Mouse (Mus musculus) lung, embryonic 14.5 days (tissue): ENCODE results near the gene Ak5. TPM values are rescaled to one million over a fixed set of nuclear protein-coding genes. Genes with fewer than 3 reads are reported as not detected.

ENCODE experiments used
- ATAC-seq: fragments of 200-750 bp; cut with Nextera tagmentation; 2 replicates; pipeline ENCODE4 v1.8.0; 2017; ENCODE audit warnings: mild to moderate bottlenecking, moderate TSS enrichment, moderate library complexity; ENCODE audit not compliant: insufficient read depth
- DNase-seq: peaks from one replicate; pipeline ENCODE4 v3.0.0-alpha.2; 2015
- H3K27ac ChIP-seq: fragments of 300-500 bp; sonication (generic); 2 replicates; pipeline ENCODE4 v1.5.1; 2014; ENCODE audit warnings: low read depth, mild to moderate bottlenecking, moderate library complexity
- H3K27me3 ChIP-seq: fragments of 300-500 bp; sonication (generic); 2 replicates; pipeline ENCODE4 v1.6.1; 2014; ENCODE audit warnings: low read length, control low read depth; ENCODE audit not compliant: insufficient read depth
- H3K36me3 ChIP-seq: fragments of 300-500 bp; sonication (generic); 2 replicates; pipeline ENCODE4 v1.6.1; 2014; ENCODE audit warnings: control low read depth; ENCODE audit not compliant: insufficient read depth
- H3K4me1 ChIP-seq: fragments of 300-500 bp; sonication (generic); 2 replicates; pipeline ENCODE4 v1.6.1; 2014; ENCODE audit warnings: antibody characterized with exemption, control low read depth; ENCODE audit not compliant: insufficient read depth
- H3K4me2 ChIP-seq: fragments of 300-500 bp; sonication (generic); 2 replicates; pipeline ENCODE4 v1.6.1; 2014; ENCODE audit warnings: mild to moderate bottlenecking
- H3K4me3 ChIP-seq: fragments of 300-500 bp; sonication (generic); 2 replicates; pipeline ENCODE4 v1.5.1; 2014; ENCODE audit warnings: low read depth, low read length
- H3K9ac ChIP-seq: fragments of 300-500 bp; sonication (generic); 2 replicates; pipeline ENCODE4 v1.6.1; 2014
- H3K9me3 ChIP-seq: fragments of 300-500 bp; sonication (generic); 2 replicates; pipeline ENCODE4 v1.6.1; 2016; ENCODE audit warnings: low read depth, low read length, control low read depth
- CTCF ChIP-seq: IDR thresholded peaks from 2 replicates; pipeline ENCODE4 v1.5.1; 2016; ENCODE audit warnings: antibody characterized with exemption, low read depth
- WGBS: fragments of 180-500 bp; shearing (Covaris S2); extraction: QIAGEN DNeasy Blood & Tissue Kit; methylation state at CpG from one replicate; pipeline ENCODE4 v1.1.7; 2014; 5-methylcytosine and 5-hydroxymethylcytosine counted together
- polyA plus RNA-seq: library from polyadenylated mRNA; unstranded; fragments of >200 nt; fragmentation: Nextera tagmentation; extraction: Ambion mirVana; gene quantifications from 2 replicates; pipeline ENCODE4 v1.2.1, GENCODE M21; 2014

The Ak5 gene
- polyA plus RNA-seq, 1 experiment from 2014 or later: 4.1 TPM

DNA sequence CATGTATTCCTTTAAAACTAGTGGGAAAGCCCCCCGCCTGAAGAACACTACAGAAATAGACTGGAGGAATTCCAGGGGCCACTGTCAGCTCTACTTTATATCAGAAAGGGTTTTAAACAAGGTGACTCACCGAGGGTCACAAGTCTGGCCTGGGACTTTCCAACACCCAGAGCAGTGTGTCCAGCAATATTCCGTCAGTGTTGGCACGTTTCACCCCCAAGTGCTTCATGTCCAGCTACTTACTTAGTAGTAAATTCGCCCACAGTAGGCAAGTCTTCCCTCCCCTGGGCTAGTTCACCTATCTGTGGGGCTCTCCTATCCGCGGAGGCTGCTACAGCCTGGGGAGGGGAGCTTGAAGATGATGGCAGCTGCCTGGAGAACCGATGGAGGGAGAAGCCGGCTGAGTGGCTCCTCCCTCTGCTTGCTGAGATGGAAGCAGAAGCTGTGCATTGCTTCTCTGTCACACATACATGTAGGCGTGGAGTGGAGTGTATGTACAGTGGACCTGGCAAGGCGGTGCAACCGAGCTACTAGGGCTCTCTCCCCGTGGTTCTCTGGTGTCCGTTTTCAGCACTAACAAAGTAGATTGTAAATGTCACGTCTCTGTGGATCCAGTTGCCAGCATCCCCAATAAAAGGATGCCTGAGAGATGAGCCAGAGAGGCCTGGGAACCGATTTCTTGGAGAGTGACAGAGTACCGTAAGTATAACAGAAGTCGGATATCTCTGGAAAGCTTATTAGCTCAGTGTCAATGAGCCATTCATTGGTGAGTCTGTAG, 198.5 kb downstream of the Ak5 start:
- ATAC-seq: no peak
- no peaks in the 10 kb centered on the region for H3K36me3 ChIP-seq
- TF ChIP-seq CTCF: no peak
- H3K4me3 ChIP-seq: no peak overlapping the region
- WGBS: 70% methylated on average over 18 of the region's 18 CpGs
- no peaks in the 10 kb centered on the region for H3K9me3 ChIP-seq
- no peak overlapping the region for H3K9ac ChIP-seq
- no peak overlapping the region for H3K4me2 ChIP-seq
- H3K4me1 ChIP-seq: no peaks in the 10 kb centered on the region
- no peak overlapping the region for H3K27ac ChIP-seq
- no peak for DNase-seq
- H3K27me3 ChIP-seq: no peaks in the 10 kb centered on the region

DNA sequence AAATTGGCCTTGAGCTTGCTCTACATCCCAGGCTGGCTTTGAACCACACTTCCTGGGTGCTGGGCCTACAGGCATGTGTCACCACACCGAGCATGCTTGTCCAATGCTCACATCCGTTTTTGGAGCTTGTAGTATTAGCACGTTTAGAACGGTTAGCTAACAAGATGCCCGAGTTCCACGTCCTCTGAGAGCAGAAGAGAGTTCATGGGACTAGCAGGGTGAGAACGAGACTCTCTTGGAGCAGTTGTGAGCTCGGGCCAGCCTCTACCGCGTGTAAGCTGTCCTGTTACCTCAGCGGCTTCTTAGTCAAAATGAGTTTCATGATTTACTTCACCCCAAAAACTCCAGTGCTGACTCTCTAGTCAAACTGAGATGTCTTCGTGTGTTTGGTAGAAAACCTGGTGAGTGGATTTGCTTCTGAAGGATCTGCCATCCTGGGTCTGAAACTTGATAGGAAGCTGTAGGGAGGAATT, 199.6 kb downstream of the Ak5 start:
- Histone ChIP-seq H3K27ac (no peak overlapping the region), H3K4me2 (no peak overlapping the region), H3K4me3 (no peak overlapping the region), H3K4me1 (no peaks in the 10 kb centered on the region), H3K9me3 (no peaks in the 10 kb centered on the region), H3K36me3 (0 out of 2 replicates have a peak, but pooled peaks cover 6% of the 10 kb centered on the region), H3K9ac (no peak overlapping the region), H3K27me3 (no peaks in the 10 kb centered on the region)
- TF ChIP-seq CTCF: no peak
- WGBS: 77% methylated on average over 12 of the region's 12 CpGs
- ATAC-seq (no peak), DNase-seq (peak; percentile 30)

- Histone ChIP-seq H3K27ac (no peak overlapping the region), H3K4me2 (no peak overlapping the region), H3K4me3 (no peak overlapping the region), H3K4me1 (no peaks in the 10 kb centered on the region), H3K27me3 (no peaks in the 10 kb centered on the region), H3K9ac (no peak overlapping the region), H3K9me3 (no peaks in the 10 kb centered on the region), H3K36me3 (peaks cover 12% of the 10 kb centered on the region)
- 87% methylated on average over 8 of the region's 8 CpGs for WGBS
- no peak for TF ChIP-seq CTCF
- DNase-seq: no peak
- no peak for ATAC-seq
Measured at GRCm38 (mm10) chr3:152468032-152468431, 200.1 kb downstream of the Ak5 start.

- H3K4me1 ChIP-seq: no peaks in the 10 kb centered on the region
- no peak overlapping the region for H3K4me2 ChIP-seq
- no peak overlapping the region for H3K9ac ChIP-seq
- 76% methylated on average over 4 of the region's 4 CpGs for WGBS
- H3K9me3 ChIP-seq: no peaks in the 10 kb centered on the region
- ATAC-seq (no peak), DNase-seq (no peak)
- peaks cover 16% of the 10 kb centered on the region for H3K36me3 ChIP-seq
- TF ChIP-seq CTCF: no peak
- no peak overlapping the region for H3K27ac ChIP-seq
- no peak overlapping the region for H3K4me3 ChIP-seq
- H3K27me3 ChIP-seq: no peaks in the 10 kb centered on the region
Measured at GRCm38 (mm10) chr3:152467312-152467711, 200.8 kb downstream of the Ak5 start.

- no peaks in the 10 kb centered on the region for H3K4me1 ChIP-seq
- H3K9me3 ChIP-seq: no peaks in the 10 kb centered on the region
- H3K36me3 ChIP-seq: peaks cover 20% of the 10 kb centered on the region
- H3K9ac ChIP-seq: no peak overlapping the region
- DNase-seq (no peak), ATAC-seq (0 out of 2 replicates have a peak, but pooled peaks have one; percentile 33)
- TF ChIP-seq CTCF: no peak
- no peak overlapping the region for H3K4me3 ChIP-seq
- 59% methylated on average over 9 of the region's 9 CpGs for WGBS
- H3K27ac ChIP-seq: no peak overlapping the region
- no peak overlapping the region for H3K4me2 ChIP-seq
- no peaks in the 10 kb centered on the region for H3K27me3 ChIP-seq
Measured at GRCm38 (mm10) chr3:152466849-152467248, 201.3 kb downstream of the Ak5 start.

- DNase-seq (no peak), ATAC-seq (no peak)
- no peak overlapping the region for H3K9ac ChIP-seq
- H3K4me3 ChIP-seq: no peak overlapping the region
- no peaks in the 10 kb centered on the region for H3K4me1 ChIP-seq
- no peak overlapping the region for H3K27ac ChIP-seq
- no peak overlapping the region for H3K4me2 ChIP-seq
- H3K36me3 ChIP-seq: peaks cover 34% of the 10 kb centered on the region
- H3K27me3 ChIP-seq: no peaks in the 10 kb centered on the region
- WGBS: 84% methylated on average over 6 of the region's 6 CpGs
- no peak for TF ChIP-seq CTCF
- no peaks in the 10 kb centered on the region for H3K9me3 ChIP-seq
Measured at GRCm38 (mm10) chr3:152465338-152465737, 202.8 kb downstream of the Ak5 start.

DNA sequence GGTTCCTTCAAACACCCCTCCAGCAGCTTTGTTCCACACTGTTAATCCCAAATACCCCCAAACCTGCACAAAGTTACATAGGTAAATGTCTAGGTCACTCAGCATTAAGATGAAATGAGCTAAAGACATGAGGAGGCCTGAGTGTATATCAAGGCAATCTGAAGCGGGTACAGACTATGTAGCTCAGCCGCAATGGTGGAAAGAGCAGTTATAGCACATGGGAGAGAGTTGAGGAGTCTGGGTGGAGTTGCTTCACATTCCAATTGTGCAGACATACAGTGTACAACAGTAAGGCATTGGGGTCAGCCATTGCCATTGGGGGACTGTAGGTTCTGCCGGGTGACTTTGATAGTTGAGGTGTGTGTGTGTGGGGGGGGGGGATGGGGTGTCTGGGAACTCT, 203.7 kb downstream of the Ak5 start:
- DNase-seq: no peak
- TF ChIP-seq CTCF: no peak
- Histone ChIP-seq H3K36me3 (peaks cover 39% of the 10 kb centered on the region), H3K9me3 (no peaks in the 10 kb centered on the region), H3K4me3 (no peak overlapping the region), H3K9ac (no peak overlapping the region), H3K27ac (no peak overlapping the region), H3K4me2 (no peak overlapping the region), H3K4me1 (no peaks in the 10 kb centered on the region), H3K27me3 (no peaks in the 10 kb centered on the region)
- 89% methylated on average over 3 of the region's 3 CpGs for WGBS
- ATAC-seq: no peak
